Mouse (Mus musculus) cerebellum, postnatal 36 days (tissue): ENCODE data around the gene Rufy2.
"Not testable (repeated sequence)": the region's sequence is repeated elsewhere in the genome, so short reads cannot be mapped to it uniquely, and the experiment has no call there.

ENCODE experiments used
- DNase-seq, 2 experiments: peaks; one replicate each; pipeline ENCODE4 v3.0.0; 2021 to 2022; ENCODE audit warnings: mixed read lengths in 2 of 2

The Rufy2 gene

GRCm38 (mm10) chr10:63053007-63053406 is 73.0 kb downstream of the Rufy2 start:
- DNase-seq, result no peak

- not testable (repeated sequence) for DNase-seq
Observed at GRCm38 (mm10) chr10:63054071-63054470, 74.0 kb downstream of the Rufy2 start.

GRCm38 (mm10) chr10:63054586-63054985 is 74.6 kb downstream of the Rufy2 start:
- DNase-seq, result no peak

- no peak for DNase-seq
Observed at GRCm38 (mm10) chr10:63056966-63057750, 77.1 kb downstream of the Rufy2 start.

- DNase-seq, result no peak
Observed at GRCm38 (mm10) chr10:63059862-63060261, 79.8 kb downstream of the Rufy2 start, which contains the start of gene Pbld1. TSS of gene Pbld1 (plus strand) at chr10:63060162.

- no peak for DNase-seq
Observed at GRCm38 (mm10) chr10:63060406-63060805, 80.4 kb downstream of the Rufy2 start.

- no peak for DNase-seq
Observed at GRCm38 (mm10) chr10:63061266-63061665, 81.2 kb downstream of the Rufy2 start.

- DNase-seq, result no peak
Observed at GRCm38 (mm10) chr10:63062696-63063095, 82.7 kb downstream of the Rufy2 start.

GRCm38 (mm10) chr10:63063365-63063764 is 83.3 kb downstream of the Rufy2 start:
- DNase-seq, result no peak

- no peak for DNase-seq
Observed at GRCm38 (mm10) chr10:63064516-63064915, 84.5 kb downstream of the Rufy2 start.

- no peak for DNase-seq
Observed at GRCm38 (mm10) chr10:63065561-63065960, 85.5 kb downstream of the Rufy2 start.

GRCm38 (mm10) chr10:63065988-63066387 is 86.0 kb downstream of the Rufy2 start:
- DNase-seq, result peak; percentile 91
